Mouse (Mus musculus): ENCODE results near the gene Sft2d2.

Gene Sft2d2

DNA sequence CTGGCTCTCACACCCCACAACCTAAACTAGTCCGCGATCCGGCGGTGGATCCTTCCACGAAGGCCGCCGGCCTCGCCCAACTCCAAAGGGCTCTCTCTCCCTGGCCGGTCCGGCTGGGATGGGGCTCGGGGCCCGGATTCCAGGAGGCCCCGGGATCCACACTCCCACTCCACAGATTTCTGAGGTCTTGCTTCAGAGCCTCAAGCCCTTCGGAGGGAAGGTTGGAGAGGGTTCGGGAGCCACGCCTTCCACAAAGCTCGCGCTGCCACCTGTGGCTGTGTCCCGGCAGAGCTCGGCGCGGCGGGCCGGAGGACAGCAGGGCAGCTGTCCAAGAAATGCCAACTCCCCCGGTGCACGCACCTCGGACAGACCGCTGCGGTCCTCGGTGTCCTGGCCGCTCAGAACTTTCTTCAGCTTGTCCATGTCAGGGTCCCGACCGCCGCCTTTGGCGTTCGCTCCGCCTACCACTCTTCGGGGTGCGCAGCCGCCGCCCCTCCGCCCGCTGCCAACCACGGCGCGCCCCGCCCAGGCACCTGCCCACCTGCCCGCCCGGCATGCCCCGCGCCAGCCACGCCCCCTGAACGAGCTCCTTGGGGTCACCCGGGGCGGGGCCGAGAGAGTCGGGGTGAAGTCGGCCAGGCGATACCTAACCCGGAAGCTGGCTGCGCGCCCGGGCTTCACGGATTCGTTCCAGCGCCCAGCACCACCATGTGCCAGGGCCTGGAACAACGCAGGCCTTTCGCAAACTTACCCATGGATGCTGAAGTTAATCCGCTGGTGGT lies at the start of gene Sft2d2:
Gene Sft2d2, minus strand, starts transcription at position 559 of the 782 bp plus-strand sequence.
- DNase-seq (ENCODE audit: low read depth, low spot score) = peak; percentile 55

DNA sequence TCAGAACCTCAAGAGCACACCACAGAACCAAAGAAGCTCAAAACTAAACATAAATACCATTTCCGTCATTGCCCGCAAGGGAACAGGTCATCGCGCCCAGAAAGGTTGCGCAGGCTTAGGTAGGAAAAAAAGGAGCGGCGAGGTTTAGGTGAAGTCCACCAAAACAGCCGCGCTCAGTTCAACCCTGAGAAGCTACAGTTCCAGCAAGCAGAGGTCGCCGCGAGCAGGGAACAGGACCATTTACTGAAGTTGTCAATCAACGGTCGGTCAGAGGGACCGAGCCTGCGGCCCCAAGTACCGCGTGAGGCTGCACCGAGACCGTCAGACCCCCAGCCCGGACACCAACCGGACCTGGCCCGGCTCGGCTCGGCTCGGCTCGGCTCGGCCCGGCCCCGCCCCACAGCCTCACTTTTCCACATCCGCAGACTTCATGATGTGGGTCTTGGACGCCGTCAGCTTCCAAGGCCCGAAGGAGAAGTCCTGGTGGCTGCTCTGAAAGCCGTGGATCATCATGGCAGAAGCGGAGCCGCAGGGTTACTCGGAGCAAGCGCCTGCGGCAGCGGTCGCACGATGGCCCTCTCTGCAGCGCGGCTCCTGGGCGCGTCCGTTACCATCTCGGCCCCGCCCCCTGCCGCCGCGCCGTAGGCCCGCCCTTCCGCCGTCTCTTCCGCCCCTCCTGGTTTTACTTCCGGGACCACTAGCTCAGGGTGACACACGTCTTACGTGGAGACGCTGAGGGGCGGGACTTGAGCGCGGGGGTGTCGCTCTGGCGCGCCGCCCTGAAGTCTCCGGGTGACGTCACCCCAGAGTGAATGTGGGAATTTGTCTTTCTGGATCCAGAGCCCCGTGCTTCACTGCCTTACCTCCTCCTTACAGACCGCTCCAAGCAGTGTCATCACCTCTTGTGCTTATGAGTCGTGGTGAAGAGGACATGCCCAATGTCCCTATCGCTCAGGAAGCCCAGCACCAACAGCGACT lies 42.4 kb upstream of the Sft2d2 start, which contains the start of gene Tiprl:
Gene Tiprl, minus strand, starts transcription at position 676 of the 978 bp plus-strand sequence.
- DNase-seq (ENCODE audit: low read depth, low spot score) = peak; percentile 96

DNA sequence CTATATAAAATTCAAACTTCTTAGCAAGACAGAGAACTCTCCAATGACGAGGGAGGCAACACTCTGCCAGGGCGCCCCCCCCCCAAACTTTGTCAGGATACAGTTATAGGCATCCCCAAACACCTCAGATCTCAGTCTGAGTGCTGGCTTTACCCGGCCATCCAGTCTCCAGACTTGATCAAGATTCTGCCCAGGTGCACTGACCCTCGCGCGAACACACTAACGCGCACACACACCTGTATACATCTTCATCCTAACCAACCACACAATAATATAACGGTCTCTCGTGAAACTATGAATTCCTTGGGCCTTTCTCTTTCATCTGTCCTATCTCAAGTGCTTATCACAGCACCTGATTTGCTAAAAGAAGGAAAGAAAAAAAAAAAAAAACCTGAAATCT lies 41.6 kb upstream of the Sft2d2 start:
- DNase-seq (ENCODE audit: low read depth, low spot score) = no peak

DNA sequence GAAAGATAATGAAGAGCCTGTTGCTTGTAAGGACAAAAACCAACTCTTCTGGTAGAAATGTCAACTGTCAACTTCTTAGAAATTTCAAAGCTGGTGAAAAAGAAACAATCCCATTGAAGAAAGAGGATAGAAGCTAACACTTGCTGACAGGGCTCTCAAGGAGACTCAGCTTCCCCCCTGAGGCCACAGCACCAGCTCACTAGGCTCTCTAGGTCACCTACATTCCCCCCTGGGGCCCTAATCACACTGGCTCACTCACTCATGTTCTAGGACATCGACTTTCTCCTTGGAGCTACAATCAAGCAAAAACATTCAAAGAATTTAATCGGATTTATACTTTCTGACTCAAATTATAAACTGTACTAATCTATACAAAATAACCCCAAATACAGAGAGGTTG lies 39.6 kb upstream of the Sft2d2 start:
- no peak for DNase-seq (ENCODE audit: low read depth, low spot score)

DNA sequence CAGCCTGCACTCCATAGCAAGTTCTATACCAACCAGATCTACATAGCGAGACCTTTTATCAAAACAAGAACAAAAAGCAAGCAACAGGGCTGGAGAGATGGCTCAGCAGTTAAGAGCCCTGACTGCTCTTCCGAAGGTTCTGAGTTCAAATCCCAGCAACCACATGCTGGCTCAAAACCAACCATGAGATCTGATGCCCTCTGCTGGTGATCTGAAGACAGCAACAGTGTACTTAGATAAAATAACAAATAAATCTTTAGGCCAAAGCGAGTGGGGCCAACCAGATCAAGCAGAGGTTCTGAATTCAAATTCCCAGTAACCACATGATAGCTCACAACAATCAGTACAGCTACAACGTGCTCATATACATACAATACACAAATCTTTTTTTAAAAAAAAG lies 36.5 kb upstream of the Sft2d2 start:
- peak; percentile 19 for DNase-seq (ENCODE audit: low read depth, low spot score)

DNA sequence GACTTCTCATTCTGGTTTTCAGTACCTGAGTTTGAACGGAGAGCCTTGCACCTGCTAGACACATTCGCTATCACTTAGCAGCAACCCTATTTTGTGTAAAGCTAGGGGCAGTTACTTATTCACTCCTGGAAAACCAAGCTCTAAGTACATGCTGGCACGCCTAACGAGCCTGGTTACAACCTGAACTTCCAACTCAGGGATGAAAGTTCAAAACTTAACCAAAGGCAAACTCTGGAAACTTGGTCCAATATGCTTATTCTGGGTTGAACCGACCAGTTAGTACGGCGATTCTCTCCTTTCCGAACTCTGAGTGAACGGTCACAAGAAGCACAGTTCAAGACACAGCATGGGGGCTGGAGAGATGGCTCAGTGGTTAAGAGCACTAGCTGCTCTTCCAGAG lies 35.3 kb upstream of the Sft2d2 start:
- no peak for DNase-seq (ENCODE audit: low read depth, low spot score)

DNA sequence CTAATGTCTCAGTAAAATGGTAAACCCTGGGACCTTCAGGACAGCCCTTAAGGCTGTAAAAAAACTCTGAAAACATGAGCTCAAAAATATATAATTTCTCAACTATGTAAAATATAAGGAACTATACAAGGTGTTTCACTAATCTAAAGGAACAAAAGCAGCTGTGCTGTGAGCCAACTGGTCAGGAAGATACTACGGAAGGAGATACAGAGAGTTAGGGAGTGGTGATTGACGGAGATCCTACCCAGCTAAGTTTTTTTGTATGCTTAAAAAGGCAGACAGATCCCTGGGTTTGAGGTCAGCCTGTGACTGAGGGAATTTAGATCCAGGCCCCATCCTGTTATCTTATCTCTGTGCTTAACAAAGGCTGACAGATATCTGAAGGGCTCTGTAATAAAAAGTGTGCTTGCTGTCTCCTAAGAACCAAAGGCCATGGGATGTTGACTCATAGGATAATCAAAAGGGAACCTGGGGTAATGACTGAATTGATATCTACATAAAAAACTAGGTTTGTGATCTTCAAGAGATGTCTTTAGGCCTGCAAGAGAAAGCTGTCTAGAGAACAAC lies 22.9 kb upstream of the Sft2d2 start:
- DNase-seq (ENCODE audit: low read depth, low spot score) = no peak

DNA sequence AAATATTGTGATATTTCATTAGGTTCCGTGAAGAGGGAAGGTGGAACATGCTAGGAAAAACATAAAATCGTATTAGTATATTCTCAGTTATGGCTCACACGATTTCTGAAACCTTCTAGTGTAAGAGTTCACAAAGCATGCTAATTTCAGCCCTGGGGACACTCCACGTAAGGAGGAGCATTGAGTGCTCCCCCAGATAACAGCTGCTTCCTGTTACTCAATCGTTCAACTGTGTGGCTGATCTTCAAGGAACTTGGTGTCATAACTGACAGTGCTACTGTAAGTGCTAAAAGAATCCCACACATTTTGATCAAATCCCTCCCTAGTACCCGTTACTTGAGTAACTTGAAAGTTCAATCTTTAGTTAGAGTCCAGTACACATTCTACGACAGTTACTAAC lies 21.6 kb upstream of the Sft2d2 start:
- no peak for DNase-seq (ENCODE audit: low read depth, low spot score)

DNA sequence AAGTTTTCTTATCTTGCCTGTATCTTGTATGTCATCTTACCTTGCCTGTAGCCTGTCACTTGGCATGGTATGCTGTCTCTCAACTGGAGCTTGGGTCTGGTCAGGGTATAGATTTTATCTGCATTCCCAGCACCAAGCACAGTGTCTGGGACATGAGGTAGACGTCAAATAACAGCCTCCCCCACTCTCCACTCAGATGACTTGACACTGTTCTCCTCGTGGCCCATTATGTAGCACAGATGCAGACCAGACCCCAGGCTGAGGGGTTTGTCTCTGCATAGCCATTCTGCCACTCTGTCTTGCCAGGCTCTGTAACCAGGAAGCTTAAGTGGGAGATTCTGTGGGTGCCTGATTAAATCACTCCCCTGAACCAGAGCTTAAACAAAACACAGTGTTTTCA lies 11.4 kb upstream of the Sft2d2 start:
- DNase-seq (ENCODE audit: low read depth, low spot score) = no peak

DNA sequence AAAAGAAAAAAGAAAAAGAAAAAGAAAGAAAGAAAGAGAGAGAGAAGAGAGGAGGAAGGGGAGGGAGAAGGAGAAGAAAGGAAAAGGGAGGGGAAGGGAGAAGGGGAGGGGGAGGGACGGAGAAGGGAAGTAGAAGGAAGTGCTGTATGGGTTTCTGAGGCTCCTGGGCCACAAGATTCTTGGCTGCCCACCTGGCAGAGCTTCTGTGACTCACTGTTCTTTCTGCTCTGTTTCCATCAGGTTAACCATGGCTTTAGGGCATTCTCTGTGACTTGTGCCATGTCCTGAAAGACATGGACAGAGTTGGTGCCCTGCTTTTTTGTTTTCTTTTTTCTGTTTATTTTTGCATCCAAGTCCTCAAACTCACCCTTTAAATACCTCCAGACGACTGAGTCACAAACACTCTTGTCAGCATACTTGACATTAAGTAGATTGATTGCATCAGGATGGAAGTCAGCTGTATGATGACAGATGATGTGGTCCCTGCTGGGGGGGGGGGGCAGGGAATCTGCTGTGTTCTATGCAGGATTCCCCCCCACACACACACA lies 9.3 kb upstream of the Sft2d2 start:
- DNase-seq (ENCODE audit: low read depth, low spot score) = peak; percentile 79

DNA sequence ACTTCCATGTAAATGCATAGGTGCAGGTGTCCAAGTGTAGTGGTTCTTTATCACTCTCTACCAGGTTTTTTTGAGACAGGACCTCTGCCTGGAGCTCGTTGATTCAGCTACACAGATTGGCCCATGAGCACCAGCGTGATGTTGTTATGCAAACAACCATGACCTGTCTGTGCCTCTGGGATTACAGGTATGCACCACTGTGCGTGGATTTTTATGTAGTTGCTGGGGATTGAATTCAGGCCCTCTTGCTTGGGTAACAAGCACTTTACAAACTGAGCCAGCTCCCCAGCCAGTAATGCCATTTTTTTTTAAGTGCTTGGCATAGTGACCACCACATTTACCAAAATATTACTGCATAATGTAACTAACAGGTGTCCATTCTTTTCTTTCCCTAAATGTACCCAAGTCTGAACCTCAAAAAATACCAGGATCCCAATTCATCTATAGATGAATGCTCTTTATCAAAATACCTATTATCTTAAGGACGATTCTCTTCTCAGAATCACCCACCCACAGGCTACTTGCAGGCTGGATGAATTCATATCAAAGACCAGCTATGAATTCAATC lies 7.3 kb upstream of the Sft2d2 start:
- no peak for DNase-seq (ENCODE audit: low read depth, low spot score)

DNA sequence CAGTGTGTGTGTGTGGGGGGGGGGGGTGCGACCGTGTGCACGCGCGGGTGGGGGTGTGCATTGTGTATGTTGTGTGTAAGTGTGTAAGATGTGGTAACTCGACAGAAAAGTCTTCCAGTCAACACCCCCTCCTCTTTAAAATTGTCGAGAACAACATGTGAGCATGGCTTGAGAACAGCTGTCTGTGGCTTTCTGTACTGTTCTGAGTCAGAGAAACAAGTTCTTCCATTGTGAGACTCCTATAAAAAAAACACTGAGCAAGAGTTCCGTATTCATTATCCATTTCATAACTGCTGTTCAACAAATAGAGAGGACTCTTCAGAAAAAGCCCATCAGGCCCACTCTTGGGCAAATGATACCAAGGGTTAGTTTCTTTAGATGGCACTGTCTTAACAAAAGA lies 6.5 kb upstream of the Sft2d2 start:
- no peak for DNase-seq (ENCODE audit: low read depth, low spot score)

DNA sequence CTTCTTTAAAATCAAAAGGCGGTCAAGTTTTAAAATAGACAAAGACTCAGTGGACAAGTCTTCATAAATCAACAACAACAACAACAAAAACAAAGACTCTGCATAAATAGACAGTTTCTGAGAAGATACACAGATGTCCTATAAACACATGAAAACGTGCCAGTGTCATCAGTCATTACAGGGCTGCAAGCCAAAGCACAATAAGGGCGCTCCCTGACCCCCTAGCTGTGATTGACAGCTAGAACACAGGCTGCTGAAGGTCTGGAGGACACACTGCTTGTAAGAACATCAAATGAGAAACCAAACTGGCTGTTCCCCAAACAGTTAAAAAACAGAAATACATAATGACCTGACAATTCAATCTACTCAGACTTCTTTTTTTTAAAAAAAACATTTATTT lies 5.4 kb upstream of the Sft2d2 start:
- no peak for DNase-seq (ENCODE audit: low read depth, low spot score)

DNA sequence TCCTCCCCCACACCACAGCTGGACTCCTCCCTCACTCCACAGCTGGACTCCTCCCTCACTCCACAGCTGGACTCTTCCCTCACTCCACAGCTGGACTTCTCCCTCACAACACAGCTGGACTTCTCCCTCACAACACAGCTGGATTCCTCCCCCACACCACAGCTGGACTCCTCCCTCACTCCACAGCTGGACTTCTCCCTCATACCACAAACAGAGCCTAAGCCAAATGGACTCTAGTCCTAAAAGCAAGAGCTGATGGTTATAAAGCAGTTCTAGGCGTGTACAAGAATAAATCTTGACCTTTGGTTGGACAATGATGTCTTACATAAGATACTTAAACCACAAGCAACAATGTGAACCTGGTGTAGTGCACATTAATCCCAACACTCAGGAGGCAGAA lies 4.7 kb upstream of the Sft2d2 start:
- peak; percentile 45 for DNase-seq (ENCODE audit: low read depth, low spot score)

DNA sequence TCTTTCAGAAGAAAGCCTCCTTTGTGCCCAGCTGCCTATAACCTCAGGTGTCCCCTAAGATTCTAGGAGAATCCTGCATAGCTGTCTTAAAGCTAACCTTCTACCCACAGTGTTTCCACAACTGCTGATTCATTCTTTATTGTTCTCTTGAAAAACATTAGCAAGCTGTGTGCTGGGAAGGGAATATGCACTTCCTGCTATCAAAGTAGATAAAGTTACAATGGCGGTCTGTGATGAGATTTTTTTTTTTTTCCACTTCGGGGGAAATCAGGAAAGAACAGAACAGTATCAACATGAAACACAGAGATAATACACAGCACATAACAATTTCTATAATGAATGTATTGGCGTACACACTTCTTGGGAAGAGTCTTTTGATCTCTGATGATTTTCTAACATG lies 3.6 kb upstream of the Sft2d2 start:
- DNase-seq (ENCODE audit: low read depth, low spot score) = no peak

DNA sequence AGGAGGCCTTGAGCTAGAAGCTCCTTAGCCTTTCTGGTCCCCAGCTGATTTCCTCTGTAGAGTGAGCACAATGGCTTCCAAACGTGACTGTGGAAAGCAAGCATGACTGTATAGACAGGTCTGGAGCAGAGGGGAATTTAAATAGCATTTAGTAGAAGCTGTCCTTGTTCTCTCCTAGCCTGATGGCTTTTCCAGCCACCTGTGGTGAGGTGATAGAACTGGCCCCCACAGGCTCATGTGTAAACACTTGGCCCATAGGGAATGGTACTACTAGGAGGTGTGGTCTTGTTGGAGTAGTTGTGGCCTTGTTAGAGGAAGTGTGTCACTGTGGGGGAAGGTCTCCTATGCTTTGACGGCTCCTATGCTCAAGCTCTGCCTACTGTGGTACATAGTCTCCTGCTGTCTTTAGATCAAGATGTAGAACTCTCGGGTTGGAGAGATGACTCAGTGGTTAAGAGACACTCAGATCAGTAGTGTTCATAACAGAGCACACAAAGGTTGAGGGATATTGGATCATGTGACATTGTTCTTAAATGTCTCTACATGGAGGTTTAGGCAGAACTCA lies 1.2 kb upstream of the Sft2d2 start:
- DNase-seq (ENCODE audit: low read depth, low spot score) = no peak

DNA sequence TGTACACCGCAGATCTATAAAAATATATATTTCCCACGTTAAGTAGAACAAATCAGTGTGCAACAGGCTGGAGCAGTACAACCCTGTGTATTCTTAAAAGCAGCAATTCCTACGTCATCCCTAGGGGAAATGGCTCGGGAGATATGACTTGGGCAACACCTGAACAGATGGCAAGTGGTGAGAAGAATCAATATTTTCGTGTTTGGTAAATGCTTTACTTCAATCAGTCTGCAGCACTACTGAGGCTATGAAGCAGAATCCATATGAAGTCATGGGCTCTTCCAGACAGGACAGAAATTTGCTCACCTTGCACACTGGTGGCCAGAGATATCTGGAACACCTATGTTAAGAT lies 400 bp upstream of the Sft2d2 start:
- DNase-seq (ENCODE audit: low read depth, low spot score) = no peak

DNA sequence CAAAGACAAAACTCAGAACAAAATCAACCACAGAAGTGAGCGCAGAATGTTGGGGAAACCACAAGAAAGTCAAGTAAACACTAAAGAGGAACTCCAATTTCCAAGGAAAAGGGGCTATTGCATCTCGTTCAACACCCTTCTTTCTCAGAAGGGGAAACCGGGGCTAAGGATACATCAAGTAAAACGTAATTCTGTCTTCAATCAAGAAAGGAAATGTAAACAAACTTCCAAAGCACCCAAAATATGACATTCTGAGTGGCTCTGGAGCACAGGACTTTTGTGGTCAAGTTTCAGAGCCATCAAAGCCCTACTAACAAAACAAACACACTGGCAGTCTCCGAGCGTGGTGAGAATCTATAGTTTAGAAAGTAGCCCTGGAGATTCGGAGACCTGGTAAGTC lies 812 bp downstream of the Sft2d2 start:
- no peak for DNase-seq (ENCODE audit: low read depth, low spot score)

DNA sequence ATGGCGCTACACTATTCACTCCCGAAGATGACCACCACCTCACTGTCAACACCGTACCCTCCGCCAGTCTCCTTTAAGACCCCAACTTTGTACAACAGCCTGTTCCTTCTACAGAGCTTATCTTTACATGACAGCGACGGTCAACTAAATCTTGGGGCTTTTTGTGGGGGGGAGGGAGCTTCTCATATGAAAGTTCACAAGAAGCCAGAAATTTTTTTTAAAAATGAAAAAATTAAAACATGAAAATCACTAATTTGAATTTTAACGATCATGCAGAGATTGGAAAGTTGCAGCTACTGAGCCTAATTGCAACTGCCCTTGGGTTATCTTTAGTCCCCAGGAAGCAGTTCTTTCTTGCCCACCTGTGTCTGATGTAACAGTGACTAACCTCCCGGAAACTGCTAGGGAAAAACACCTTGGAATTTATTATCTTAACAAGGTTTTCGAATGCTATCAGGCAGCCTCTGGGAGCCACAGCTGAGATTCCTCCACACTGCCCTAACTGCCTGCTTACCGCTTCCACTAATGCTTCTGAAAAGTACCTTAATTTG lies 1.4 kb downstream of the Sft2d2 start:
- DNase-seq (ENCODE audit: low read depth, low spot score) = no peak

DNA sequence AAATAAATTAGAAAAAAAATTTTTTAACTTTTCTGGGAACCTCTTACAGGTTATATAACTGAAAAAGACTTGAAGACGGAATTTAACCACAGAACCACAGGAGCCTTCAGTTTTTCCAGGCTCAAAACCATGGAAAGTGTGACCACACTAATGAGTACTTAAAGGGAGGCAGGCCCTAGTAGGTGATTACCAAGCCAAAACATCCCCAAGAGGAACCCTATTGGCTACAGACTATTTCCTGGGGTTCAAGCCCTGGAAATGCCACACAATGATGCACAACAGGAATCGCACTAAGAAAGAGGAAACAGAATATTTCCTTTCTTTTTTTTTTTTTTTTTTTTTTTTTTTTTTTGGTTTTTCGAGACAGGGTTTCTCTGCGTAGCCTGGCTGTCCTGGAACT lies 2.1 kb downstream of the Sft2d2 start:
- DNase-seq (ENCODE audit: low read depth, low spot score) = peak; percentile 22

DNA sequence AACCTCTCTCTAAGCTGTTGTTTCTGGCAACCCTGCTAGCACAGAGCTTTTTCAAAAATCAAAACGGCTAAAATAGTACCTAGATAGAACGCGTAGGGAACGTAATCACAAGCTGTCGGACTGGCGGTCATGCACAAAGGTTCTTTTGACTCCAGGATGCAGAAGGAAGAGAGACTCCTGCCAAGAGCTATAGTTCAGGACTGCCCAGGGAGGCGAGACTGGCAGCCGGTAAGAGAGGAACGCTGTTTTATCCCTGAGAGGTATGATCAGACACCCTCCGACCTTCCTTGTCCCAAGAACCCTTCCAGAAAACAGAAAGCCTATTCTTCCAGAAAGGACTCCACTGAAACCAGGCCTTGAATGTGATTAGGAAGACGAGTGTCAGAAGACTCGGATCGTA lies 2.6 kb downstream of the Sft2d2 start:
- DNase-seq (ENCODE audit: low read depth, low spot score) = no peak

Data from 3T3-L1 (cell line).